Mouse (Mus musculus) gastrocnemius, postnatal 4 days (tissue): ENCODE measurements around the gene Rnf2. TPM values are rescaled to one million over a fixed set of nuclear protein-coding genes. Genes with fewer than 3 reads are reported as not detected.

ENCODE experiments used
- microRNA-seq: library from miRNA; unstranded; fragments of <30 nt; microRNA quantifications from one replicate; pipeline ENCODE4 v1.2.0, GENCODE M21; 2021
- total RNA-seq, 2 experiments: library from RNA; stranded (reverse); gene quantifications; 2 replicates each; pipeline ENCODE4 v1.2.3; 2021

The Rnf2 gene
- total RNA-seq, 2 experiments from 2014 or later: 31.8 to 37.4 TPM

Small RNAs within 50 kb of the gene (microRNA-seq; reads per million reads assigned to microRNA genes)
- not detected for gene Mir7682

Other genes starting within 250 kb of the Rnf2 start
- 100 to 1,000 TPM; 108 to 124 TPM for gene Ivns1abp, start 156.5 kb downstream of the Rnf2 start, total RNA-seq
- gene Swt1, start 72.5 kb downstream of the Rnf2 start, total RNA-seq: 1 to 10 TPM; 7.7 to 9.8 TPM
- 10 to 100 TPM; 14.5 to 17.4 TPM for gene Trmt1l, start 72.4 kb downstream of the Rnf2 start, total RNA-seq
- 10 to 100 TPM; 55.7 to 66.2 TPM for gene Fam129a, start 70.2 kb upstream of the Rnf2 start, total RNA-seq